Mouse (Mus musculus): Measurements from ENCODE around the gene Aurkb. TPM values are rescaled to one million over a fixed set of nuclear protein-coding genes. Genes with fewer than 3 reads are reported as not detected.
A peak's percentile ranks its signal among the peaks of the same experiment; 100 is the strongest.

Gene Aurkb
- polyA plus RNA-seq, 1 experiment from 2014 or later, result 122 TPM

GRCm38 (mm10) chr11:69059357-69059974 is 14.0 kb downstream of the Aurkb start, which contains the start of gene Borcs6:
Borcs6 (plus strand) TSS chr11:69059717.
- ATAC-seq (ENCODE audit: insufficient number of reproducible peaks, low FRiP score, low TSS enrichment, low read depth), result peak; percentile 94
- H3K9me3 ChIP-seq (replicated peaks), result no peaks in the 10 kb centered on the region
- peak within 1 kb of the TSS; percentile 96 for H3K4me3 ChIP-seq (replicated peaks)
- peak within 1 kb of the TSS; percentile 90 for H3K9ac ChIP-seq
- H3K27ac ChIP-seq (replicated peaks), result peak within 1 kb of the TSS; percentile 94
- under 1% methylated on average over 64 of the region's 64 CpGs for WGBS
- no peaks in the 10 kb centered on the region for H3K36me3 ChIP-seq
- H3K4me2 ChIP-seq (replicated peaks), result peak within 1 kb of the TSS; percentile 70
- H3K27me3 ChIP-seq, result no peaks in the 10 kb centered on the region
- H3K4me1 ChIP-seq, result peaks cover 29% of the 10 kb centered on the region

- peak; percentile 3; the same call in 1 of the 2 replicates for ATAC-seq (ENCODE audit: insufficient number of reproducible peaks, low FRiP score, low TSS enrichment, low read depth)
Measured at GRCm38 (mm10) chr11:69059975-69060411, 14.5 kb downstream of the Aurkb start.

GRCm38 (mm10) chr11:69060448-69061254 is 15.2 kb downstream of the Aurkb start:
- Histone ChIP-seq H3K4me1 (peaks cover 33% of the 10 kb centered on the region), H3K4me2 (replicated peaks) (peak overlapping the region; percentile 70), H3K27ac (replicated peaks) (peak overlapping the region; percentile 92), H3K36me3 (no peaks in the 10 kb centered on the region), H3K4me3 (replicated peaks) (peak overlapping the region; percentile 96), H3K9me3 (replicated peaks) (no peaks in the 10 kb centered on the region), H3K27me3 (no peaks in the 10 kb centered on the region), H3K9ac (peak overlapping the region; percentile 90)
- WGBS, result 1% methylated on average over 40 of the region's 40 CpGs
- no peak for ATAC-seq (ENCODE audit: insufficient number of reproducible peaks, low FRiP score, low TSS enrichment, low read depth)

More at GRCm38 (mm10) chr11:69059975-69060411, 14.5 kb downstream of the Aurkb start:
- Histone ChIP-seq H3K4me1 (peaks cover 33% of the 10 kb centered on the region), H3K4me3 (replicated peaks) (peak overlapping the region; percentile 96), H3K36me3 (no peaks in the 10 kb centered on the region), H3K9me3 (replicated peaks) (no peaks in the 10 kb centered on the region), H3K27ac (replicated peaks) (peak overlapping the region; percentile 92), H3K4me2 (replicated peaks) (peak overlapping the region; percentile 70), H3K27me3 (no peaks in the 10 kb centered on the region), H3K9ac (peak overlapping the region; percentile 90)
- under 1% methylated on average over 49 of the region's 49 CpGs for WGBS

- ATAC-seq (ENCODE audit: insufficient number of reproducible peaks, low FRiP score, low TSS enrichment, low read depth), result no peak
- Histone ChIP-seq H3K4me3 (replicated peaks) (peak overlapping the region; percentile 96), H3K27me3 (no peaks in the 10 kb centered on the region), H3K9ac (no peak overlapping the region), H3K27ac (replicated peaks) (peak overlapping the region; percentile 92; the same call in 1 of the 2 replicates), H3K36me3 (no peaks in the 10 kb centered on the region), H3K4me2 (replicated peaks) (peak overlapping the region; percentile 70), H3K4me1 (peaks cover 39% of the 10 kb centered on the region), H3K9me3 (replicated peaks) (no peaks in the 10 kb centered on the region)
- WGBS, result 16% methylated on average over 17 of the region's 17 CpGs
Measured at GRCm38 (mm10) chr11:69061255-69061912, 15.9 kb downstream of the Aurkb start.

GRCm38 (mm10) chr11:69062194-69062760 is 16.8 kb downstream of the Aurkb start:
- H3K27ac ChIP-seq (replicated peaks), result peak overlapping the region; percentile 90
- WGBS, result under 1% methylated on average over 17 of the region's 17 CpGs
- ATAC-seq (ENCODE audit: insufficient number of reproducible peaks, low FRiP score, low TSS enrichment, low read depth), result no peak
- H3K9me3 ChIP-seq (replicated peaks), result no peaks in the 10 kb centered on the region
- no peaks in the 10 kb centered on the region for H3K27me3 ChIP-seq
- peak overlapping the region; percentile 72 for H3K4me3 ChIP-seq (replicated peaks)
- no peaks in the 10 kb centered on the region for H3K36me3 ChIP-seq
- H3K4me2 ChIP-seq (replicated peaks), result peak overlapping the region; percentile 73
- no peak overlapping the region for H3K9ac ChIP-seq
- peaks cover 44% of the 10 kb centered on the region for H3K4me1 ChIP-seq

GRCm38 (mm10) chr11:69062761-69063224 is 17.3 kb downstream of the Aurkb start:
- Histone ChIP-seq H3K27ac (replicated peaks) (peak overlapping the region; percentile 90), H3K4me3 (replicated peaks) (peak overlapping the region; percentile 72), H3K9ac (peak overlapping the region; percentile 57; the same call in 1 of the 2 replicates), H3K4me1 (peaks cover 43% of the 10 kb centered on the region), H3K9me3 (replicated peaks) (no peaks in the 10 kb centered on the region), H3K27me3 (no peaks in the 10 kb centered on the region), H3K36me3 (no peaks in the 10 kb centered on the region), H3K4me2 (replicated peaks) (peak overlapping the region; percentile 73)
- peak; percentile 69 for ATAC-seq (ENCODE audit: insufficient number of reproducible peaks, low FRiP score, low TSS enrichment, low read depth)
- under 1% methylated on average over 19 of the region's 19 CpGs for WGBS

GRCm38 (mm10) chr11:69063413-69064201 is 18.2 kb downstream of the Aurkb start:
- no peaks in the 10 kb centered on the region for H3K9me3 ChIP-seq (replicated peaks)
- peak; percentile 56; the same call in 1 of the 2 replicates for ATAC-seq (ENCODE audit: insufficient number of reproducible peaks, low FRiP score, low TSS enrichment, low read depth)
- peaks cover 36% of the 10 kb centered on the region for H3K4me1 ChIP-seq

GRCm38 (mm10) chr11:69064259-69065133 is 19.0 kb downstream of the Aurkb start:
- ATAC-seq (ENCODE audit: insufficient number of reproducible peaks, low FRiP score, low TSS enrichment, low read depth), result no peak
- H3K27me3 ChIP-seq, result no peaks in the 10 kb centered on the region
- peak overlapping the region; percentile 57; the same call in 1 of the 2 replicates for H3K9ac ChIP-seq
- H3K36me3 ChIP-seq, result no peaks in the 10 kb centered on the region
- peak overlapping the region; percentile 90 for H3K27ac ChIP-seq (replicated peaks)
- peak overlapping the region; percentile 72 for H3K4me3 ChIP-seq (replicated peaks)
- WGBS, result 45% methylated on average over 9 of the region's 9 CpGs
- H3K4me2 ChIP-seq (replicated peaks), result peak overlapping the region; percentile 73
- peaks cover 34% of the 10 kb centered on the region for H3K4me1 ChIP-seq
- H3K9me3 ChIP-seq (replicated peaks), result no peaks in the 10 kb centered on the region

More at GRCm38 (mm10) chr11:69063413-69064201, 18.2 kb downstream of the Aurkb start:
- H3K9ac ChIP-seq, result peak overlapping the region; percentile 57
- under 1% methylated on average over 31 of the region's 31 CpGs for WGBS
- H3K4me2 ChIP-seq (replicated peaks), result peak overlapping the region; percentile 73
- H3K27ac ChIP-seq (replicated peaks), result peak overlapping the region; percentile 90
- H3K27me3 ChIP-seq, result no peaks in the 10 kb centered on the region
- peak overlapping the region; percentile 72 for H3K4me3 ChIP-seq (replicated peaks)
- H3K36me3 ChIP-seq, result no peaks in the 10 kb centered on the region

GRCm38 (mm10) chr11:69065394-69065925 is 20.0 kb downstream of the Aurkb start:
- no peak for ATAC-seq (ENCODE audit: insufficient number of reproducible peaks, low FRiP score, low TSS enrichment, low read depth)
- H3K27ac ChIP-seq (replicated peaks), result no peak overlapping the region
- no peaks in the 10 kb centered on the region for H3K36me3 ChIP-seq
- H3K27me3 ChIP-seq, result no peaks in the 10 kb centered on the region
- peak overlapping the region; percentile 85 for H3K4me2 ChIP-seq (replicated peaks)
- peak overlapping the region; percentile 44; the same call in 1 of the 2 replicates for H3K4me3 ChIP-seq (replicated peaks)
- no peaks in the 10 kb centered on the region for H3K9me3 ChIP-seq (replicated peaks)
- H3K4me1 ChIP-seq, result peaks cover 34% of the 10 kb centered on the region
- no peak overlapping the region for H3K9ac ChIP-seq
- WGBS, result 70% methylated on average over 3 of the region's 3 CpGs
